Mouse (Mus musculus): ENCODE data around the gene Fam196b.

- TF ChIP-seq TBP (conservative IDR thresholded peaks at IDR 0.05; ENCODE audit: low read depth, low read length) = no peak
- no peak for TF ChIP-seq EP300 (IDR thresholded peaks at IDR 0.05; ENCODE audit: low read length)
- no peak for TF ChIP-seq TCF12 (IDR thresholded peaks at IDR 0.05; ENCODE audit: low read depth, low read length)
- TF ChIP-seq ZC3H11A (IDR thresholded peaks at IDR 0.05; ENCODE audit: low read depth, low read length) = no peak
- TF ChIP-seq POLR2A (IDR thresholded peaks at IDR 0.05; ENCODE audit: low read depth, low read length) = no peak
- TF ChIP-seq HCFC1 (IDR thresholded peaks at IDR 0.05; ENCODE audit: low read depth, low read length) = no peak
- TF ChIP-seq CTCF (conservative IDR thresholded peaks at IDR 0.05 in 1 of 2, IDR thresholded peaks at IDR 0.05 in 1 of 2; ENCODE audit: low read depth in 2 of 2, low read length in 2 of 2) = no peak
Observed at GRCm38 (mm10) chr11:34469792-34470191, 155.2 kb downstream of the Fam196b start.
